Mouse (Mus musculus) MEL (cell line): Measurements from ENCODE around the gene Dok7. TPM values are rescaled to one million over a fixed set of nuclear protein-coding genes. Genes with fewer than 3 reads are reported as not detected.

ENCODE experiments used
- DNase-seq: peaks from one replicate; pipeline ENCODE4 v3.0.0; 2011; ENCODE audit warnings: low read depth, low spot score
- H3K27ac ChIP-seq: 2 replicates; pipeline ENCODE4 v1.5.1; 2012; ENCODE audit warnings: low read depth, mild to moderate bottlenecking, control low read depth, low read length, moderate library complexity; ENCODE audit not compliant: control insufficient read depth
- H3K27me3 ChIP-seq, 2 experiments: fragments of 150-350 bp in 1 of 2; sonication (generic) in 1 of 2; 2 replicates each; pipeline ENCODE4 v1.6.1; 2012; ENCODE audit warnings: low read length in 2 of 2, mild to moderate bottlenecking in 2 of 2, improper control_type of control experiment in 1 of 2, moderate library complexity in 1 of 2; ENCODE audit not compliant: insufficient read depth in 2 of 2, control insufficient read depth in 1 of 2
- H3K36me3 ChIP-seq, 2 experiments: 2 replicates each; pipeline ENCODE4 v1.6.1; 2012 to 2014; ENCODE audit warnings: low read length in 2 of 2, improper control_type of control experiment in 1 of 2, inconsistent platforms in 1 of 2, mild to moderate bottlenecking in 1 of 2; ENCODE audit not compliant: insufficient read depth in 2 of 2, control insufficient read depth in 1 of 2
- H3K4me1 ChIP-seq, 2 experiments: fragments of 150-350 bp in 1 of 2; sonication (generic) in 1 of 2; 2 replicates each; pipeline ENCODE4 v1.6.1; 2012; ENCODE audit warnings: low read length in 2 of 2, improper control_type of control experiment in 1 of 2, mild to moderate bottlenecking in 1 of 2; ENCODE audit not compliant: insufficient read depth in 2 of 2, control insufficient read depth in 1 of 2
- H3K4me3 ChIP-seq, 2 experiments: fragments of 150-350 bp in 1 of 2; sonication (generic) in 1 of 2; 2 replicates each; pipeline ENCODE4 v1.5.1; 2012; ENCODE audit warnings: low read depth in 2 of 2, low read length in 2 of 2, mild to moderate bottlenecking in 2 of 2, moderate library complexity in 2 of 2, control low read depth in 1 of 2, improper control_type of control experiment in 1 of 2; ENCODE audit not compliant: control insufficient read depth in 1 of 2, insufficient read depth in 1 of 2
- H3K79me2 ChIP-seq: 2 replicates; pipeline ENCODE4 v1.6.1; 2012; ENCODE audit warnings: mild to moderate bottlenecking, low read length, moderate library complexity; ENCODE audit not compliant: control insufficient read depth, poor library complexity, insufficient read depth
- H3K9ac ChIP-seq: 2 replicates; pipeline ENCODE4 v1.6.1; 2012; ENCODE audit warnings: low read depth, mild to moderate bottlenecking, control low read depth, low read length, moderate library complexity; ENCODE audit not compliant: control insufficient read depth, poor library complexity, severe bottlenecking
- H3K9me3 ChIP-seq: fragments of 150-350 bp; sonication (generic); replicated peaks from 2 replicates; pipeline ENCODE4 v1.6.1; 2012; ENCODE audit warnings: mild to moderate bottlenecking, low read length, improper control_type of control experiment, moderate library complexity; ENCODE audit not compliant: insufficient read depth
- BHLHE40 ChIP-seq: IDR thresholded peaks from 2 replicates; pipeline ENCODE4 v1.6.1; 2012; ENCODE audit warnings: low read depth, mild to moderate bottlenecking, inconsistent platforms, low read length, improper control_type of control experiment, borderline replicate concordance
- CHD1 ChIP-seq: IDR thresholded peaks from 2 replicates; pipeline ENCODE4 v1.6.1; 2012; ENCODE audit warnings: low read depth, mild to moderate bottlenecking, inconsistent platforms, low read length, improper control_type of control experiment
- CHD2 ChIP-seq: IDR thresholded peaks from 2 replicates; pipeline ENCODE4 v1.6.1; 2011; ENCODE audit warnings: low read length, improper control_type of control experiment
- CTCF ChIP-seq, 3 experiments: IDR thresholded peaks in 2 of 3; conservative IDR thresholded peaks in 1 of 3; 2 replicates each; pipeline ENCODE4 v1.5.1; 2011 to 2012; ENCODE audit warnings: low read length in 3 of 3, low read depth in 2 of 3, mild to moderate bottlenecking in 2 of 3, improper control_type of control experiment in 1 of 3, inconsistent platforms in 1 of 3, mixed read lengths in 1 of 3, moderate library complexity in 1 of 3; ENCODE audit not compliant: control insufficient read depth in 1 of 3, insufficient read depth in 1 of 3, poor library complexity in 1 of 3, severe bottlenecking in 1 of 3
- E2F4 ChIP-seq: IDR thresholded peaks from 2 replicates; pipeline ENCODE4 v1.6.1; 2011; ENCODE audit warnings: low read depth, low read length, improper control_type of control experiment, borderline replicate concordance
- ETS1 ChIP-seq: IDR thresholded peaks from 2 replicates; pipeline ENCODE4 v1.6.1; 2012; ENCODE audit warnings: low read depth, mild to moderate bottlenecking, inconsistent platforms, low read length, improper control_type of control experiment, moderate library complexity
- GABPA ChIP-seq: IDR thresholded peaks from 2 replicates; pipeline ENCODE4 v1.6.1; 2012; ENCODE audit warnings: low read depth, mild to moderate bottlenecking, inconsistent platforms, low read length, improper control_type of control experiment, moderate library complexity
- HCFC1 ChIP-seq: IDR thresholded peaks from 2 replicates; pipeline ENCODE4 v1.6.1; 2012; ENCODE audit warnings: low read depth, mild to moderate bottlenecking, inconsistent platforms, low read length, improper control_type of control experiment, moderate library complexity
- JUND ChIP-seq: IDR thresholded peaks from 2 replicates; pipeline ENCODE4 v1.6.1; 2011; ENCODE audit warnings: low read depth, mild to moderate bottlenecking, improper control_type of control experiment, low read length
- MAZ ChIP-seq: IDR thresholded peaks from 2 replicates; pipeline ENCODE4 v1.6.1; 2012; ENCODE audit warnings: low read depth, mild to moderate bottlenecking, inconsistent platforms, low read length, improper control_type of control experiment
- MYC ChIP-seq: IDR thresholded peaks from 2 replicates; pipeline ENCODE4 v1.6.1; 2011; ENCODE audit warnings: low read depth, mild to moderate bottlenecking, low read length, improper control_type of control experiment, moderate library complexity
- NELFE ChIP-seq: IDR thresholded peaks from 2 replicates; pipeline ENCODE4 v1.6.1; 2011; ENCODE audit warnings: low read depth, low read length, improper control_type of control experiment
- POLR2A ChIP-seq, 2 experiments: IDR thresholded peaks; 2 replicates each; pipeline ENCODE4 v1.6.1; 2011 to 2012; ENCODE audit warnings: low read length in 2 of 2, mild to moderate bottlenecking in 2 of 2, control low read depth in 1 of 2, improper control_type of control experiment in 1 of 2, low read depth in 1 of 2, moderate library complexity in 1 of 2; ENCODE audit not compliant: control insufficient read depth in 1 of 2, insufficient read depth in 1 of 2, poor library complexity in 1 of 2
- POLR2AphosphoS2 ChIP-seq: IDR thresholded peaks from 2 replicates; pipeline ENCODE4 v1.6.1; 2011; ENCODE audit warnings: low read length, improper control_type of control experiment
- RAD21 ChIP-seq: IDR thresholded peaks from 2 replicates; pipeline ENCODE4 v1.6.1; 2011; ENCODE audit warnings: mild to moderate bottlenecking, low read depth, low read length, improper control_type of control experiment
- SMC3 ChIP-seq: IDR thresholded peaks from 2 replicates; pipeline ENCODE4 v1.6.1; 2011; ENCODE audit warnings: low read depth, low read length, improper control_type of control experiment
- TCF12 ChIP-seq: IDR thresholded peaks from 2 replicates; pipeline ENCODE4 v1.6.1; 2014; ENCODE audit warnings: low read depth, mild to moderate bottlenecking, inconsistent platforms, low read length, improper control_type of control experiment, moderate library complexity
- USF1 ChIP-seq: IDR thresholded peaks from 2 replicates; pipeline ENCODE4 v1.6.1; 2014; ENCODE audit warnings: low read depth, mild to moderate bottlenecking, inconsistent platforms, low read length, improper control_type of control experiment, moderate library complexity
- ZKSCAN1 ChIP-seq: IDR thresholded peaks from 2 replicates; pipeline ENCODE4 v1.6.1; 2012; ENCODE audit warnings: low read depth, mild to moderate bottlenecking, inconsistent platforms, low read length, improper control_type of control experiment, moderate library complexity
- ZMIZ1 ChIP-seq: IDR thresholded peaks from 2 replicates; pipeline ENCODE4 v1.6.1; 2012; ENCODE audit warnings: low read depth, mild to moderate bottlenecking, inconsistent platforms, low read length, improper control_type of control experiment, moderate library complexity
- ZNF384 ChIP-seq: IDR thresholded peaks from 2 replicates; pipeline ENCODE4 v1.6.1; 2012; ENCODE audit warnings: low read depth, mild to moderate bottlenecking, inconsistent platforms, low read length, improper control_type of control experiment
- polyA plus RNA-seq, 2 experiments: library from polyadenylated mRNA; stranded (reverse) in 1 of 2; unstranded in 1 of 2; fragments of >175 nt in 1 of 2; fragments of >200 nt in 1 of 2; gene quantifications; 2 replicates each; pipeline versions ENCODE4 v1.2.1 to v1.2.4; 2012; ENCODE audit warnings: low replicate concordance in 2 of 2, low read depth in 1 of 2; ENCODE audit not compliant: insufficient read length in 2 of 2, insufficient read depth in 1 of 2, missing spikeins in 1 of 2
- total RNA-seq: library from RNA; depleted of rRNA; stranded (reverse); fragments of 300-350 nt; gene quantifications from 2 replicates; pipeline ENCODE4 v1.2.3, GENCODE M21; 2012

Gene Dok7
- total and polyA plus RNA-seq, 3 experiments: 0.08 to 0.21 TPM; not detected in 1

- no peaks in the 10 kb centered on the region for H3K9me3 ChIP-seq
- H3K27me3 ChIP-seq: peaks cover under 1 to 4% of the 10 kb centered on the region in 2 experiments; a peak in 2 of 4 replicates
- TF ChIP-seq SMC3 (no peak), CHD1 (no peak), POLR2AphosphoS2 (no peak), NELFE (no peak), RAD21 (no peak), POLR2A (IDR thresholded peaks at IDR 0.05; ENCODE audit: control insufficient read depth in 1 of 2, insufficient read depth in 1 of 2, low read depth in 1 of 2, low read length in 2 of 2, poor library complexity in 1 of 2) (no peak), GABPA (no peak), TCF12 (no peak), ZNF384 (no peak), E2F4 (no peak), JUND (no peak), USF1 (no peak)
- TF ChIP-seq, all 39 proteins: peak for 0
Measured at GRCm38 (mm10) chr5:35132278-35132980, 75.9 kb downstream of the Dok7 start.

GRCm38 (mm10) chr5:35133468-35133867, 76.9 kb downstream of the Dok7 start:
- no peaks in the 10 kb centered on the region for H3K9me3 ChIP-seq
- no peak for TF ChIP-seq JUND
- TF ChIP-seq CHD2: no peak
- no peak for TF ChIP-seq BHLHE40
- TF ChIP-seq POLR2A (IDR thresholded peaks at IDR 0.05; ENCODE audit: control insufficient read depth in 1 of 2, insufficient read depth in 1 of 2, low read depth in 1 of 2, low read length in 2 of 2, poor library complexity in 1 of 2): no peak
- TF ChIP-seq ZMIZ1: no peak
- TF ChIP-seq CHD1: no peak
- no peak for TF ChIP-seq MAZ
- no peak for TF ChIP-seq HCFC1
- TF ChIP-seq ZKSCAN1: no peak
- no peak for TF ChIP-seq GABPA
- TF ChIP-seq CTCF (IDR thresholded peaks at IDR 0.05 in 2 of 3, conservative IDR thresholded peaks at IDR 0.05 in 1 of 3; ENCODE audit: control insufficient read depth in 1 of 3, insufficient read depth in 1 of 3, low read depth in 2 of 3, low read length in 3 of 3, poor library complexity in 1 of 3, severe bottlenecking in 1 of 3): no peak
- TF ChIP-seq ETS1: no peak
- no peak for TF ChIP-seq MYC
- peaks cover 0 to 3% of the 10 kb centered on the region in 2 experiments; a peak in 2 of 4 replicates for H3K27me3 ChIP-seq
- H3K4me1 ChIP-seq: no peaks in the 10 kb centered on the region
- no peak for DNase-seq
- no peak overlapping the region for H3K4me3 ChIP-seq
- no peak overlapping the region for H3K9ac ChIP-seq
- H3K27ac ChIP-seq: no peak overlapping the region
- H3K79me2 ChIP-seq: no peaks in the 10 kb centered on the region
- H3K36me3 ChIP-seq: no peaks in the 10 kb centered on the region

More at GRCm38 (mm10) chr5:35132278-35132980, 75.9 kb downstream of the Dok7 start:
- no peak overlapping the region for H3K9ac ChIP-seq
- no peak overlapping the region for H3K27ac ChIP-seq
- DNase-seq: no peak
- H3K4me3 ChIP-seq: no peak overlapping the region
- H3K79me2 ChIP-seq: no peaks in the 10 kb centered on the region
- no peaks in the 10 kb centered on the region for H3K36me3 ChIP-seq
- no peaks in the 10 kb centered on the region for H3K4me1 ChIP-seq
